Mouse (Mus musculus): ENCODE results near the gene Bcl7c. TPM values are rescaled to one million over a fixed set of nuclear protein-coding genes. Genes with fewer than 3 reads are reported as not detected.
"Not testable (repeated sequence)": the region's sequence is repeated elsewhere in the genome, so short reads cannot be mapped to it uniquely, and the experiment has no call there.

Gene Bcl7c
- polyA plus RNA-seq, 1 experiment from 2014 or later, result 49.5 TPM

- WGBS, result 75% methylated on average over 6 of the region's 6 CpGs
- Histone ChIP-seq H3K4me2 (no peak overlapping the region), H3K9me3 (replicated peaks) (no peaks in the 10 kb centered on the region), H3K4me1 (replicated peaks) (peaks cover 10% of the 10 kb centered on the region), H3K27me3 (replicated peaks) (0 out of 2 replicates have a peak, but pooled peaks cover 3% of the 10 kb centered on the region), H3K36me3 (peaks cover 6% of the 10 kb centered on the region; the same call in 1 of the 2 replicates), H3K4me3 (no peak overlapping the region), H3K9ac (no peak overlapping the region), H3K27ac (ENCODE audit: poor library complexity, severe bottlenecking) (no peak overlapping the region)
- ATAC-seq (ENCODE audit: insufficient number of reproducible peaks, low FRiP score), result no peak
Observed at GRCm38 (mm10) chr7:127662926-127663325, 45.8 kb downstream of the Bcl7c start.

- WGBS, result 68% methylated on average over 6 of the region's 6 CpGs
- H3K36me3 ChIP-seq, result peaks cover 6% of the 10 kb centered on the region; the same call in 1 of the 2 replicates
Observed at GRCm38 (mm10) chr7:127661833-127662232, 46.9 kb downstream of the Bcl7c start.

GRCm38 (mm10) chr7:127660882-127661281 is 47.9 kb downstream of the Bcl7c start:
- no peak overlapping the region for H3K27ac ChIP-seq (ENCODE audit: poor library complexity, severe bottlenecking)
- no peaks in the 10 kb centered on the region for H3K4me1 ChIP-seq (replicated peaks)
- no peaks in the 10 kb centered on the region for H3K9me3 ChIP-seq (replicated peaks)
- 84% methylated on average over 3 of the region's 3 CpGs for WGBS
- H3K36me3 ChIP-seq, result peaks cover 2% of the 10 kb centered on the region; the same call in 1 of the 2 replicates
- no peak overlapping the region for H3K4me3 ChIP-seq
- no peak for ATAC-seq (ENCODE audit: insufficient number of reproducible peaks, low FRiP score)
- H3K4me2 ChIP-seq, result no peak overlapping the region
- H3K9ac ChIP-seq, result no peak overlapping the region
- 0 out of 2 replicates have a peak, but pooled peaks cover 3% of the 10 kb centered on the region for H3K27me3 ChIP-seq (replicated peaks)

More at GRCm38 (mm10) chr7:127661833-127662232, 46.9 kb downstream of the Bcl7c start:
- Histone ChIP-seq H3K4me3 (no peak overlapping the region), H3K4me1 (replicated peaks) (no peaks in the 10 kb centered on the region), H3K27ac (ENCODE audit: poor library complexity, severe bottlenecking) (no peak overlapping the region), H3K27me3 (replicated peaks) (0 out of 2 replicates have a peak, but pooled peaks cover 3% of the 10 kb centered on the region), H3K4me2 (no peak overlapping the region), H3K9ac (no peak overlapping the region), H3K9me3 (replicated peaks) (no peaks in the 10 kb centered on the region)
- no peak for ATAC-seq (ENCODE audit: insufficient number of reproducible peaks, low FRiP score)

- H3K4me2 ChIP-seq, result no peak overlapping the region
- no peak overlapping the region for H3K9ac ChIP-seq
- ATAC-seq (ENCODE audit: insufficient number of reproducible peaks, low FRiP score), result no peak
- H3K4me1 ChIP-seq (replicated peaks), result 0 out of 2 replicates have a peak, but pooled peaks cover 5% of the 10 kb centered on the region
- H3K36me3 ChIP-seq, result no peaks in the 10 kb centered on the region
- no peaks in the 10 kb centered on the region for H3K9me3 ChIP-seq (replicated peaks)
- 0 out of 2 replicates have a peak, but pooled peaks cover 3% of the 10 kb centered on the region for H3K27me3 ChIP-seq (replicated peaks)
- no peak overlapping the region for H3K4me3 ChIP-seq
- H3K27ac ChIP-seq (ENCODE audit: poor library complexity, severe bottlenecking), result no peak overlapping the region
- 33% methylated on average over 4 of the region's 4 CpGs for WGBS
Observed at GRCm38 (mm10) chr7:127656946-127657345, 51.8 kb downstream of the Bcl7c start.

GRCm38 (mm10) chr7:127654318-127654717 is 54.4 kb downstream of the Bcl7c start:
- Histone ChIP-seq H3K27me3 (replicated peaks) (peaks cover 8% of the 10 kb centered on the region), H3K4me1 (replicated peaks) (0 out of 2 replicates have a peak, but pooled peaks cover 5% of the 10 kb centered on the region)
- no peak for ATAC-seq (ENCODE audit: insufficient number of reproducible peaks, low FRiP score)

GRCm38 (mm10) chr7:127652050-127652449 is 56.7 kb downstream of the Bcl7c start:
- no peak overlapping the region for H3K27ac ChIP-seq (ENCODE audit: poor library complexity, severe bottlenecking)
- 17% methylated on average over 18 of the region's 18 CpGs for WGBS
- no peak for ATAC-seq (ENCODE audit: insufficient number of reproducible peaks, low FRiP score)
- peak overlapping the region; percentile 14 for H3K4me3 ChIP-seq
- H3K4me1 ChIP-seq (replicated peaks), result 0 out of 2 replicates have a peak, but pooled peaks cover 5% of the 10 kb centered on the region
- H3K4me2 ChIP-seq, result peak overlapping the region; percentile 67
- H3K27me3 ChIP-seq (replicated peaks), result peaks cover 8% of the 10 kb centered on the region
- no peaks in the 10 kb centered on the region for H3K9me3 ChIP-seq (replicated peaks)
- peak overlapping the region; percentile 44 for H3K9ac ChIP-seq
- H3K36me3 ChIP-seq, result no peaks in the 10 kb centered on the region

More at GRCm38 (mm10) chr7:127654318-127654717, 54.4 kb downstream of the Bcl7c start:
- Histone ChIP-seq H3K27ac (ENCODE audit: poor library complexity, severe bottlenecking) (no peak overlapping the region), H3K9me3 (replicated peaks) (no peaks in the 10 kb centered on the region), H3K4me3 (no peak overlapping the region), H3K36me3 (no peaks in the 10 kb centered on the region), H3K4me2 (no peak overlapping the region), H3K9ac (no peak overlapping the region)
- WGBS, result 75% methylated on average over 10 of the region's 10 CpGs

GRCm38 (mm10) chr7:127651624-127652023 is 57.1 kb downstream of the Bcl7c start:
- no peak for ATAC-seq (ENCODE audit: insufficient number of reproducible peaks, low FRiP score)
- H3K36me3 ChIP-seq, result no peaks in the 10 kb centered on the region

GRCm38 (mm10) chr7:127649206-127649605 is 59.5 kb downstream of the Bcl7c start:
- 80% methylated on average over 6 of the region's 6 CpGs for WGBS
- no peak overlapping the region for H3K9ac ChIP-seq
- H3K4me1 ChIP-seq (replicated peaks), result 0 out of 2 replicates have a peak, but pooled peaks cover 5% of the 10 kb centered on the region
- no peak overlapping the region for H3K4me2 ChIP-seq
- H3K9me3 ChIP-seq (replicated peaks), result no peaks in the 10 kb centered on the region
- no peak overlapping the region for H3K27ac ChIP-seq (ENCODE audit: poor library complexity, severe bottlenecking)
- H3K4me3 ChIP-seq, result no peak overlapping the region
- no peak for ATAC-seq (ENCODE audit: insufficient number of reproducible peaks, low FRiP score)
- H3K36me3 ChIP-seq, result no peaks in the 10 kb centered on the region
- peaks cover 8% of the 10 kb centered on the region for H3K27me3 ChIP-seq (replicated peaks)

More at GRCm38 (mm10) chr7:127651624-127652023, 57.1 kb downstream of the Bcl7c start:
- no peaks in the 10 kb centered on the region for H3K9me3 ChIP-seq (replicated peaks)
- H3K27me3 ChIP-seq (replicated peaks), result peaks cover 8% of the 10 kb centered on the region
- no peak overlapping the region for H3K27ac ChIP-seq (ENCODE audit: poor library complexity, severe bottlenecking)
- peak overlapping the region; percentile 67 for H3K4me2 ChIP-seq
- WGBS, result 58% methylated on average over 3 of the region's 3 CpGs
- H3K9ac ChIP-seq, result no peak overlapping the region
- 0 out of 2 replicates have a peak, but pooled peaks cover 5% of the 10 kb centered on the region for H3K4me1 ChIP-seq (replicated peaks)
- peak overlapping the region; percentile 14; the same call in 1 of the 2 replicates for H3K4me3 ChIP-seq

GRCm38 (mm10) chr7:127648516-127649201 is 60.1 kb downstream of the Bcl7c start:
- no peak overlapping the region for H3K4me3 ChIP-seq
- H3K4me2 ChIP-seq, result no peak overlapping the region
- H3K27ac ChIP-seq (ENCODE audit: poor library complexity, severe bottlenecking), result no peak overlapping the region
- H3K9me3 ChIP-seq (replicated peaks), result no peaks in the 10 kb centered on the region
- peaks cover 8% of the 10 kb centered on the region for H3K27me3 ChIP-seq (replicated peaks)
- no peak for ATAC-seq (ENCODE audit: insufficient number of reproducible peaks, low FRiP score)
- no peak overlapping the region for H3K9ac ChIP-seq
- H3K4me1 ChIP-seq (replicated peaks), result 0 out of 2 replicates have a peak, but pooled peaks cover 5% of the 10 kb centered on the region
- WGBS, result 68% methylated on average over 4 of the region's 4 CpGs
- H3K36me3 ChIP-seq, result no peaks in the 10 kb centered on the region

- H3K27ac ChIP-seq (ENCODE audit: poor library complexity, severe bottlenecking); H3K4me1 ChIP-seq (replicated peaks); H3K9ac ChIP-seq; H3K36me3 ChIP-seq; H3K4me3 ChIP-seq; H3K27me3 ChIP-seq (replicated peaks); H3K4me2 ChIP-seq; ATAC-seq (ENCODE audit: insufficient number of reproducible peaks, low FRiP score); H3K9me3 ChIP-seq (replicated peaks): not testable (repeated sequence)
- WGBS, result 84% methylated on average over 7 of the region's 7 CpGs
Observed at GRCm38 (mm10) chr7:127647576-127647975, 61.2 kb downstream of the Bcl7c start.

GRCm38 (mm10) chr7:127646363-127646762 is 62.4 kb downstream of the Bcl7c start:
- no peak overlapping the region for H3K27ac ChIP-seq (ENCODE audit: poor library complexity, severe bottlenecking)
- no peak overlapping the region for H3K9ac ChIP-seq
- no peak overlapping the region for H3K4me3 ChIP-seq
- ATAC-seq (ENCODE audit: insufficient number of reproducible peaks, low FRiP score), result no peak
- H3K4me1 ChIP-seq (replicated peaks), result no peaks in the 10 kb centered on the region
- H3K36me3 ChIP-seq, result no peaks in the 10 kb centered on the region
- H3K9me3 ChIP-seq (replicated peaks), result no peaks in the 10 kb centered on the region
- H3K27me3 ChIP-seq (replicated peaks), result peaks cover 8% of the 10 kb centered on the region
- H3K4me2 ChIP-seq, result no peak overlapping the region
- WGBS, result 81% methylated on average over 4 of the region's 4 CpGs
